Mouse (Mus musculus) bone marrow macrophage, adult 2 months (primary cell): ENCODE measurements at regions not wholly inside any gene's neighbourhood (a gene's known extent, or its start where the extent isn't known, plus 50 kb on each side); places are given as distances from the start of the nearest gene placed in this dataset.

Source experiments
- H3K27ac ChIP-seq: 2 replicates; pipeline ENCODE4 v1.5.1; 2012; ENCODE audit warnings: low read depth, low read length; ENCODE audit not compliant: insufficient read depth
- H3K4me1 ChIP-seq: 2 replicates; pipeline ENCODE4 v1.6.1; 2012; ENCODE audit warnings: low read length; ENCODE audit not compliant: control insufficient read depth, insufficient read depth
- H3K4me3 ChIP-seq: 2 replicates; pipeline ENCODE4 v1.5.1; 2012; ENCODE audit warnings: mild to moderate bottlenecking, low read length, moderate library complexity; ENCODE audit not compliant: insufficient read depth
- CTCF ChIP-seq: IDR thresholded peaks from 2 replicates; pipeline ENCODE4 v1.5.1; 2012; ENCODE audit warnings: low read depth, mild to moderate bottlenecking, low read length, moderate library complexity
- POLR2A ChIP-seq: IDR thresholded peaks from 2 replicates; pipeline ENCODE4 v1.6.1; 2012; ENCODE audit warnings: mild to moderate bottlenecking, low read depth, low read length, borderline replicate concordance

DNA sequence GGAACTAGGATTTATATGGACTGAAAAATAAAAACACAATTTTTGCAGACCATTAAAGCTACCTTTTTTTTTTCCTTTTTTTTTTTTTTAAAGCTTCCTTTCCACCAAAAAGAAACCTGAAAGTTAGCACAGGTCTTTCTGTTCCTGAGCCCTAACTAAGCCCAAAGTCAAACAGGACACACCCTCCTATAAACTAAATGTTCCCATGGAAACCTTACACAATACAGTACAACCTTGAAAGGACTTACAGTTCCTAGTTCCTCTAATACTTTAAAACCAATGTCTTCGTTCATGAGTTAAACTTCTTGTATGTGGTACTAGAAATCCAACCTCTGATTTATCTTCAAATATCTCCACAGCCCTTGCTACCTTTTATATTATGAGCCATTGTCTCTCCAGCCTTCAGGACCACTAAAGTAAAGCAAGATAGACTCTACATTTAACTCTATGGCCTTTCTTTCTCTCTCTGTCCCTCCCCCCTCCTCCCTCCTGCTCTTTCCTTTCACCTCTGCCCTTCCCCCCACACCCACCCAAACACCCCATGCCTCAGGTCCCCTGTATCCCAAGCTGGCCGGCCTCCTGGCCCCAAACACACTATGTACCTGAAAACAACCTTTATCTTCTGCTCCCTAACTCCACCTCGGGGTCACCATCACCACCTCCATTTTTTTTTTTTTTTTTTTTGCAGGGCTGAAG, 103.4 kb upstream of the Jade1 start:
- no peak overlapping the region for H3K4me3 ChIP-seq
- TF ChIP-seq POLR2A (no peak), CTCF (no peak)
- H3K27ac ChIP-seq, result no peak overlapping the region
- H3K4me1 ChIP-seq, result no peaks in the 10 kb centered on the region

- peaks cover 2% of the 10 kb centered on the region for H3K4me1 ChIP-seq
- H3K4me3 ChIP-seq, result no peak overlapping the region
- H3K27ac ChIP-seq, result no peak overlapping the region
- no peak for TF ChIP-seq CTCF
- TF ChIP-seq POLR2A, result no peak
Observed at GRCm38 (mm10) chr3:41450696-41451095, 104.8 kb upstream of the Jade1 start.

- Histone ChIP-seq H3K27ac (no peak overlapping the region), H3K4me1 (peaks cover 5% of the 10 kb centered on the region), H3K4me3 (no peak overlapping the region)
- TF ChIP-seq CTCF, result no peak
- no peak for TF ChIP-seq POLR2A
Observed at GRCm38 (mm10) chr3:41444243-41444753, 111.2 kb upstream of the Jade1 start.

DNA sequence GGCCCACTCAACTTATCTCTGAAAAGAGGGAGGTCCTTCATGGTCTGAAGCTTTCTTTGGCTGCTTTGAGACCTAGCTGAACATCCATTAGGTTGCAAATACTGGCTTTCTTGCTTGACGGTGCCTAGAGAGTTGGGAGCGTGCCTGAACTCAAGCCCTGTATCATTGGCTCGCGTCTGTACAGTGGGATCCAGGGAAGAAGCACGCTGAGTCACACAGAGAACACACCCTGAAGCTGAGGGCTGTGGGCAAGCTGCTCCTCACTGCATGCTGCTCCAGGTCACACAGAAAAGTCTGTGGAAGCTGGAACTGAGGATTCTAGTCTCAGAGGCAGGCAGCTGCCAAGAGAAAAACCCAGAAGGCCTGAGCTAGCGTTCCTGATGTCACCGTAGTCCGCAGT, 119.3 kb upstream of the Jade1 start:
- no peaks in the 10 kb centered on the region for H3K4me1 ChIP-seq
- no peak overlapping the region for H3K4me3 ChIP-seq
- no peak overlapping the region for H3K27ac ChIP-seq
- TF ChIP-seq POLR2A (no peak), CTCF (no peak)

- Histone ChIP-seq H3K4me3 (no peak overlapping the region), H3K27ac (no peak overlapping the region), H3K4me1 (no peaks in the 10 kb centered on the region)
- TF ChIP-seq POLR2A (no peak), CTCF (no peak)
Observed at GRCm38 (mm10) chr3:41433106-41433505, 122.4 kb upstream of the Jade1 start.

DNA sequence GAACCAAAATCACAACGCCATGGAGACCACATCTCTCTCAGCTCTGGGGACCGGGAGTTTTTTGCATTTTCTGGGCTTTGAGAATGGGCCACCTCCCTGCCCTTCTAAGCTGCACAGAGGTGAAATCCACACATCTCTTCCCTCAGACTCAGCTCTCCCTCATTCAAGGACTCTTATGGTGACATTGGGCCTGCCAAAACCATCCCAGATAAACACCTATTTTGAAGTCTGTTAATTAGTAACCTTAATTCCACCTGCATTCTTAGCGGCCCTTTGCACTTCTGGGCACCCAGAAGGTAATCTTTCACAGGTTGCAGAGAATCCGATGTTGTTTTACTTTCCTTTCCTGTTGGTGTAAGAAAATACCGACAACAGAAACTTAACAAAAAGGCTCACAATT, 123.2 kb upstream of the Jade1 start:
- Histone ChIP-seq H3K4me3 (no peak overlapping the region), H3K27ac (no peak overlapping the region), H3K4me1 (no peaks in the 10 kb centered on the region)
- TF ChIP-seq POLR2A (no peak), CTCF (no peak)

DNA sequence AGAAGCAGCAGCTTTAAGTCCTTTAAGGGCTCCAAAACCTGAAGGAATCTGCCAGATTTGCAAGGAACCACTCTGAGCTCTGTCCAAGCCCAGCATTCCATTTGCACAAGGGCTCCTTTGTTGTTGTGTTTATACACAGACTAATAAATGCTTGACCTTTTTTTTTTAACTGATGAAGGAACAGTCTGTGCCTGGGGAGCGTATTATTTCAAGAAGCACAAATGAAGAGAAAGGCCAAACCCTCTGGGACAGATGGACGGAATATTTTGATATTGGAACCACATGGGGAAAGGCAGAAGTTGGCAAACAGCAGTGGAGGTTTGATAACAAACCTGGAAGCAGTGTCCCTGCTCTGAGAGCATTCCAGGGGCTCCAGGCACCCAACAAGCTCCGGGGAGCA, 125.3 kb upstream of the Jade1 start:
- Histone ChIP-seq H3K4me3 (no peak overlapping the region), H3K27ac (no peak overlapping the region), H3K4me1 (no peaks in the 10 kb centered on the region)
- no peak for TF ChIP-seq POLR2A
- no peak for TF ChIP-seq CTCF

- TF ChIP-seq POLR2A, result no peak
- TF ChIP-seq CTCF, result no peak
- H3K4me1 ChIP-seq, result no peaks in the 10 kb centered on the region
- H3K4me3 ChIP-seq, result no peak overlapping the region
- no peak overlapping the region for H3K27ac ChIP-seq
Observed at GRCm38 (mm10) chr3:41426946-41427345, 128.6 kb upstream of the Jade1 start.

DNA sequence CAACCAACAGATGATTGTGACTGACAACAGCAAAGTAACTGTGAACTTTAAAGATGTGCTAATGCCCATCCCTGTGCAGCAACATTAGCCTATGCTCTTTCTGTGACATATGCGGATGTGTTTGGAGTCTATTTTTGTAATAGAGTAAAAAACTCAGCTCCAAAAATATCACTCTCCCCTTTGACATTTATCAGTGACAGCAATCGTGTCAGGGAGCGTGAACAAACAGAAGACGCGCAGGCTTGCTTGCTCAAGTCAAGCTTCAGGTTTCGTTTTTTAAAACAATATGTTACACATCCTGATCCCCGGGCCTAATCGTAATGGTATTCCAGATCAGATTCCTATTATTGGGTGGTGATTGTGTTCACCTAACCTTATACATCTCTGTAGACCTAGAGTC, 129.7 kb upstream of the Jade1 start:
- no peak for TF ChIP-seq POLR2A
- TF ChIP-seq CTCF, result no peak
- H3K4me1 ChIP-seq, result no peaks in the 10 kb centered on the region
- H3K4me3 ChIP-seq, result no peak overlapping the region
- H3K27ac ChIP-seq, result no peak overlapping the region

GRCm38 (mm10) chr3:41424142-41424939, 131.2 kb upstream of the Jade1 start:
- no peak overlapping the region for H3K4me3 ChIP-seq
- H3K27ac ChIP-seq, result no peak overlapping the region
- TF ChIP-seq POLR2A, result no peak
- no peak for TF ChIP-seq CTCF
- H3K4me1 ChIP-seq, result no peaks in the 10 kb centered on the region
